Mouse (Mus musculus): Measurements from ENCODE around the gene Ell.

DNA sequence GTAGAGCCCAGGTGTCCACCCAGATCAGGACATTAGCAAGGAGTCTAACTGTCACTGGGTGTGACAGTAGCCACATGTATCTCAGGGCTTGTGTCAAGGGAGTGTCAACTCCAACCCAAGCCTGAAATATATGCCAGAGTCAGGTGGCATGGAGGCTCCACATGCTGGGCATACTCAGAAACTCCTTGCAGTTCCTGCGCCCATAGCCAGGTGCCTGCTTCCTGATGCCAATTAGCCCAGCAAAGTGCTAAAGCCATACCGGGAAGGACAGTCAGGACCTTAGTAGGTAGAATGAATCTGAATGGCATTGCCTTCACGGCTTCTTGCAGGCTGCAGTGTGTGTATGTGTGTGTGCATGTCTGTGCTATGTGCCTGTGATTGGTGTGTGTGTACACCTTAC, 38.0 kb downstream of the Ell start:
- TF ChIP-seq CTCF (IDR thresholded peaks at IDR 0.05; ENCODE audit: low read depth, low read length) (no peak), EP300 (IDR thresholded peaks at IDR 0.05; ENCODE audit: insufficient read depth, low read depth, low read length) (no peak)
